Mouse (Mus musculus): ENCODE data around the gene Il23a.
A peak's percentile ranks its signal among the peaks of the same experiment; 100 is the strongest.

GRCm38 (mm10) chr10:128340257-128340656 is 41.7 kb upstream of the Il23a start:
- TF ChIP-seq CTCF (IDR thresholded peaks at IDR 0.05; ENCODE audit: low read depth) (peak; percentile 56), EP300 (IDR thresholded peaks at IDR 0.05; ENCODE audit: low read depth) (no peak)

All from liver, embryonic 14.5 days (tissue).